31 mouse cellular contexts compared by ENCODE assay signal in genomic region chr6:139981061-139981460, GRCm38 (mm10). TPM values are rescaled to one million over a fixed set of nuclear protein-coding genes. Genes with fewer than 3 reads are reported as not detected.
"Had no signal": no experiment of that assay in that cellular context is flagged by ENCODE, and none has a peak within 500 bp of the region (broad histone marks: within the 10 kb centered on the region; RNA-seq: fewer than 3 reads in every experiment).

No protein-coding gene starts in this region.

- H3K36me3 ChIP-seq: liver, embryonic 12.5 days; liver, embryonic 15.5 days; lung, embryonic 15.5 days; midbrain, embryonic 10.5 days; midbrain, embryonic 13.5 days; neural tube, embryonic 13.5 days; stomach, embryonic 15.5 days had no signal

- H3K4me1 ChIP-seq: liver, embryonic 12.5 days; liver, embryonic 15.5 days; lung, embryonic 15.5 days; megakaryocyte, embryonic 14.5 days; midbrain, embryonic 13.5 days; neural tube, embryonic 13.5 days; stomach, embryonic 15.5 days had no signal

- H3K27ac ChIP-seq: kidney, postnatal 0 days; layer of hippocampus, adult 2 months; left cerebral cortex, adult 2 months; liver, embryonic 12.5 days; liver, embryonic 15.5 days; lung, embryonic 15.5 days; midbrain, embryonic 10.5 days; midbrain, embryonic 13.5 days; neural tube, embryonic 13.5 days; stomach, embryonic 15.5 days had no signal

- DNase-seq: kidney, adult 18-20 months; layer of hippocampus, adult 9-11 months; lung, adult 18-20 months; lung, postnatal 10 days; lung, postnatal 36 days; retina, postnatal 1 day; right cerebral cortex, postnatal 25 days; spleen, adult 18-20 months; thymus, postnatal 25 days had no signal

- H3K4me3 ChIP-seq: layer of hippocampus, adult 2 months; left cerebral cortex, adult 2 months; liver, embryonic 12.5 days; liver, embryonic 15.5 days; lung, embryonic 15.5 days; megakaryocyte, embryonic 14.5 days; midbrain, embryonic 10.5 days; midbrain, embryonic 13.5 days; myocyte; neural tube, embryonic 13.5 days; stomach, embryonic 15.5 days had no signal

- H3K27me3 ChIP-seq: liver, embryonic 12.5 days; liver, embryonic 15.5 days; lung, embryonic 15.5 days; megakaryocyte, embryonic 14.5 days; midbrain, embryonic 13.5 days; neural tube, embryonic 13.5 days; stomach, embryonic 15.5 days had no signal

RNA-seq across cellular contexts. Expression of gene Capza3, which starts 60.0 kb away (rescaled TPM):
- total RNA-seq: layer of hippocampus, adult 2 months; layer of hippocampus, postnatal 25 days; left cerebral cortex, adult 2 months; left cerebral cortex, postnatal 10 days; left cerebral cortex, postnatal 36 days; monocyte, adult 5-6 weeks; neutrophil, adult 5-6 weeks had no signal
- polyA plus RNA-seq: hindbrain, embryonic 16.5 days; kidney, postnatal 0 days; limb, embryonic 11.5 days; limb, embryonic 14.5 days; liver, embryonic 12.5 days; liver, embryonic 15.5 days; lung, embryonic 15.5 days; midbrain, embryonic 10.5 days; midbrain, embryonic 13.5 days; midbrain, embryonic 16.5 days; myocyte; neural tube, embryonic 13.5 days; stomach, embryonic 15.5 days; thymus, postnatal 0 days had no signal
